In genomic region chr6:91742466-91742865, GRCm38 (mm10) we compare ENCODE assay signal across 20 mouse cellular contexts. TPM values are rescaled to one million over a fixed set of nuclear protein-coding genes. Genes with fewer than 3 reads are reported as not detected.
DNase-seq lines count a peak whose midpoint lies in the region; ATAC-seq and TF ChIP-seq lines count a peak whose summit lies in the region.
"Had no signal": no experiment of that assay in that cellular context is flagged by ENCODE, and none has a peak within 500 bp of the region (broad histone marks: within the 10 kb centered on the region; RNA-seq: fewer than 3 reads in every experiment).

No protein-coding gene starts in this region.

- H3K9ac ChIP-seq in kidney, postnatal 0 days (ENCODE audit: low read depth, low read length): no peak overlapping the region
- H3K9ac ChIP-seq: forebrain, embryonic 13.5 days; hindbrain, embryonic 14.5 days had no signal

- 50% methylated on average over 3 of the region's 3 CpGs for WGBS in kidney, postnatal 0 days

- H3K27ac ChIP-seq in kidney, postnatal 0 days: 0 out of 2 replicates have a peak overlapping the region, but pooled peaks have one; percentile 60
- H3K27ac ChIP-seq: forebrain, embryonic 10.5 days; forebrain, embryonic 13.5 days; hindbrain, embryonic 14.5 days; hindbrain, postnatal 0 days had no signal

- 0 out of 2 replicates have a peak, but pooled peaks cover 5% of the 10 kb centered on the region for H3K4me1 ChIP-seq in kidney, postnatal 0 days (replicated peaks; ENCODE audit: insufficient read depth, low read length)

- no peaks in the 10 kb centered on the region for H3K9me3 ChIP-seq in kidney, postnatal 0 days (replicated peaks; ENCODE audit: low read length)
- H3K9me3 ChIP-seq: forebrain, embryonic 10.5 days; forebrain, embryonic 13.5 days had no signal

- no peak for ATAC-seq in kidney, postnatal 0 days (replicated peaks; ENCODE audit: low FRiP score, low read depth)
- ATAC-seq: activated CD4-positive, CD25-positive, alpha-beta regulatory T cell, adult 4 months; forebrain, embryonic 13.5 days; forebrain, embryonic 16.5 days; hindbrain, postnatal 0 days; inflammation-experienced regulatory T-cells, adult 6 months had no signal

- no peak overlapping the region for H3K4me3 ChIP-seq in kidney, postnatal 0 days (replicated peaks; ENCODE audit: low read depth, low read length)
- H3K4me3 ChIP-seq: forebrain, embryonic 10.5 days; forebrain, embryonic 13.5 days had no signal

- peak; percentile 56 for DNase-seq in gastrocnemius, adult 18-20 months (ENCODE audit: low spot score)
- DNase-seq in gastrocnemius, postnatal 25 days: no peak
- DNase-seq in kidney, postnatal 0 days (ENCODE audit: low spot score): no peak
- DNase-seq in kidney, postnatal 25 days: no peak
- DNase-seq in adipocyte (ENCODE audit: low spot score): peak; percentile 38
- no peak for DNase-seq in spleen, postnatal 36 days (ENCODE audit: low spot score in 2 of 2)
- DNase-seq: adrenal gland, postnatal 10 days; adrenal gland, postnatal 36 days; cerebellum, adult 18-20 months; cerebellum, adult 9-10 months; cerebellum, postnatal 14 days; heart, adult 11 months had no signal

- no peaks in the 10 kb centered on the region for H3K27me3 ChIP-seq in kidney, postnatal 0 days (ENCODE audit: insufficient read depth, low read length)
- H3K27me3 ChIP-seq: forebrain, embryonic 13.5 days had no signal

- H3K36me3 ChIP-seq in kidney, postnatal 0 days (ENCODE audit: insufficient read depth, low read length): peaks cover 55% of the 10 kb centered on the region

- TF ChIP-seq CTCF in kidney, postnatal 0 days (IDR thresholded peaks at IDR 0.05; ENCODE audit: low read depth): no peak

- H3K4me2 ChIP-seq in kidney, postnatal 0 days (ENCODE audit: low read length): no peak overlapping the region
- H3K4me2 ChIP-seq: forebrain, embryonic 13.5 days; heart, embryonic 11.5 days; hindbrain, embryonic 14.5 days had no signal

RNA-seq across cellular contexts. Expression of gene Slc6a6, which starts 58.6 kb away (rescaled TPM):
- 10 to 100 TPM; 51.2 to 80.6 TPM for total RNA-seq in gastrocnemius, adult 18-20 months (2021)
- total RNA-seq in gastrocnemius, postnatal 25 days (2021): 10 to 100 TPM; 52.1 to 57.8 TPM
- polyA plus RNA-seq in kidney, postnatal 0 days (2015; fragmentation: Nextera tagmentation; extraction: Ambion mirVana): 106 and 121 TPM in 2 replicates

Comparison
In these comparisons a context has a peak if more than half of its experiments do, and no peak if none do; other contexts are left out.
1. DNase-seq: peak in gastrocnemius, adult 18-20 months (single experiment) and adipocyte (single experiment); none in gastrocnemius, postnatal 25 days (single experiment), kidney, postnatal 0 days (single experiment), kidney, postnatal 25 days (0 of 2) and spleen, postnatal 36 days (0 of 2).